In the genomic region with DNA sequence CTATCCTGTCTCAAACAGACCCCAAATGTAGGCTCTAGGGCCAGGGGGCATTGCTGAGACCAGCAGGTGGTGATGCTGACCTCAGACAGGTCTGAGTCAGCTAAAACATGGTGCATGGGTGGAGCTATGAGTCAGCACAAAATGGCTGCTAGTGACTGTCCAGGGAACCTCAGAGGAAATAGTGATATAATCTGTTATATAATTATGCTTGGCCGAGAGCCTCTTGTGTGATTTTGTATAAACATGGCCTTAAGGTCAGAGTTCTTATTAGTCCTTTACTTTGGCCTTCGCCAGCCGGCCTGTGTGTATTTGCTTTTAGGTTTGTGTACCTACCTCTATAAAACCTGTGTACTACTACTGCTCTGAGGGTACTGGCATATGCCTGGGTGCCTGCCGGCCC, we compare ENCODE assay signal across 11 mouse cellular contexts. TPM values are rescaled to one million over a fixed set of nuclear protein-coding genes. Genes with fewer than 3 reads are reported as not detected.
A peak's percentile ranks its signal among the peaks of the same experiment; 100 is the strongest.
DNase-seq lines count a peak whose midpoint lies in the region; ATAC-seq and TF ChIP-seq lines count a peak whose summit lies in the region.
"Had no signal": no experiment of that assay in that cellular context is flagged by ENCODE, and none has a peak within 500 bp of the region (broad histone marks: within the 10 kb centered on the region; RNA-seq: fewer than 3 reads in every experiment).

No protein-coding gene starts in this region.

- H3K36me3 ChIP-seq in kidney, adult 2 months (ENCODE audit: control insufficient read depth, insufficient read depth, low read length): no peaks in the 10 kb centered on the region
- H3K36me3 ChIP-seq in ES-E14 (ENCODE audit: control insufficient read depth, insufficient read depth, low read length, poor library complexity, severe bottlenecking): no peaks in the 10 kb centered on the region
- no peaks in the 10 kb centered on the region for H3K36me3 ChIP-seq in forebrain, embryonic 13.5 days (ENCODE audit: poor library complexity, severe bottlenecking)
- H3K36me3 ChIP-seq: embryonic facial prominence, embryonic 13.5 days; limb, embryonic 10.5 days had no signal

- TF ChIP-seq CTCF in kidney, adult 2 months (conservative IDR thresholded peaks at IDR 0.05; ENCODE audit: insufficient read depth, insufficient read length, low read depth, low read length): no peak

- in situ Hi-C loops in ES-E14 (cut with MboI; ENCODE audit: low sequenced_read_pairs in 2 of 2, unreplicated experiment in 2 of 2): no loop called here

- 16% methylated on average over 4 of the region's 4 CpGs for WGBS in kidney, adult 2 months
- 82% methylated on average over 4 of the region's 4 CpGs for WGBS in forebrain, embryonic 13.5 days

- H3K27me3 ChIP-seq in kidney, adult 2 months (replicated peaks; ENCODE audit: control insufficient read depth, insufficient read depth, low read length): no peaks in the 10 kb centered on the region
- H3K27me3 ChIP-seq in forebrain, embryonic 13.5 days: no peaks in the 10 kb centered on the region
- H3K27me3 ChIP-seq: embryonic facial prominence, embryonic 13.5 days had no signal

- no peak overlapping the region for H3K9ac ChIP-seq in ES-E14 (ENCODE audit: insufficient read depth, low read depth, low read length, poor library complexity, severe bottlenecking)
- H3K9ac ChIP-seq in forebrain, embryonic 13.5 days: no peak overlapping the region
- H3K9ac ChIP-seq: embryonic facial prominence, embryonic 13.5 days had no signal

- TF ChIP-seq POLR2A in kidney, adult 2 months (IDR thresholded peaks at IDR 0.05; ENCODE audit: low read depth, low read length): no peak

- peak; percentile 92 for ATAC-seq in erythroblast, adult 5-6 weeks (replicated peaks; ENCODE audit: low FRiP score, poor library complexity, severe bottlenecking)
- ATAC-seq in forebrain, embryonic 13.5 days: no peak

- no peak overlapping the region for H3K4me3 ChIP-seq in kidney, adult 2 months (ENCODE audit: insufficient read depth, low read depth, low read length)
- no peak overlapping the region for H3K4me3 ChIP-seq in ES-E14 (ENCODE audit: insufficient read depth in 1 of 2, low read depth in 1 of 2, low read length in 2 of 2, poor library complexity in 1 of 2, severe bottlenecking in 1 of 2)
- H3K4me3 ChIP-seq in forebrain, embryonic 13.5 days: no peak overlapping the region
- H3K4me3 ChIP-seq: embryonic facial prominence, embryonic 13.5 days; limb, embryonic 10.5 days had no signal

- H3K4me1 ChIP-seq in kidney, adult 2 months (ENCODE audit: control insufficient read depth, insufficient read depth, low read length): peaks cover 4% of the 10 kb centered on the region; the same call in 1 of the 2 replicates
- peaks cover 4 to 24% of the 10 kb centered on the region in 2 experiments for H3K4me1 ChIP-seq in ES-E14 (ENCODE audit: control insufficient read depth in 2 of 2, insufficient read depth in 2 of 2, low read length in 2 of 2, poor library complexity in 1 of 2)
- peaks cover 7% of the 10 kb centered on the region; the same call in 1 of the 2 replicates for H3K4me1 ChIP-seq in forebrain, embryonic 13.5 days

- no peak overlapping the region for H3K4me2 ChIP-seq in forebrain, embryonic 13.5 days
- H3K4me2 ChIP-seq: embryonic facial prominence, embryonic 13.5 days; midbrain, embryonic 11.5 days had no signal

- peak; percentile 53 for DNase-seq in kidney, adult 2 months
- no peak for DNase-seq in kidney, postnatal 10 days
- DNase-seq in ES-E14 (ENCODE audit: low read depth, low spot score): no peak
- peak; percentile 87 for DNase-seq in lung, postnatal 25 days (ENCODE audit: low spot score)
- no peak for DNase-seq in ovary, adult 18-20 months (ENCODE audit: low spot score)

- no peaks in the 10 kb centered on the region for H3K9me3 ChIP-seq in ES-E14 (ENCODE audit: control insufficient read depth, insufficient read depth, low read depth, low read length)
- no peaks in the 10 kb centered on the region for H3K9me3 ChIP-seq in forebrain, embryonic 13.5 days (replicated peaks)
- H3K9me3 ChIP-seq: embryonic facial prominence, embryonic 13.5 days; limb, embryonic 10.5 days had no signal

- H3K27ac ChIP-seq in kidney, adult 2 months (ENCODE audit: insufficient read depth, low read depth, low read length): peak overlapping the region; percentile 4; the same call in 1 of the 2 replicates
- H3K27ac ChIP-seq in ES-E14 (ENCODE audit: insufficient read depth, low read depth, low read length, poor library complexity, severe bottlenecking): no peak overlapping the region
- H3K27ac ChIP-seq in forebrain, embryonic 13.5 days: no peak overlapping the region
- H3K27ac ChIP-seq: embryonic facial prominence, embryonic 13.5 days; limb, embryonic 10.5 days had no signal

TF ChIP-seq in ES-E14, 5 proteins besides CTCF, POLR2A, EP300 and RAD21:
- TF ChIP-seq CHD2 (IDR thresholded peaks at IDR 0.05; ENCODE audit: low read depth, low read length) (no peak), HCFC1 (IDR thresholded peaks at IDR 0.05; ENCODE audit: borderline replicate concordance, insufficient read depth, low read length) (no peak), MAFK (IDR thresholded peaks at IDR 0.05; ENCODE audit: insufficient read depth, low read depth, low read length) (peak; percentile 97)

RNA-seq across cellular contexts. Expression of a gene that starts 5.2 kb away (rescaled TPM):
- 24.6 and 28.7 TPM in 2 replicates for polyA plus RNA-seq in kidney, adult 2 months (2012; rRNA removed)
- 59.2 and 80.9 TPM in 2 replicates for total RNA-seq in ES-E14 (2012; rRNA removed)
- 1.9 and 4.6 TPM in 2 replicates for total RNA-seq in erythroblast, adult 5-6 weeks (2015; ENCODE audit: low replicate concordance)
- total RNA-seq in erythroblast, adult 5-6 weeks (2017; ENCODE audit: low replicate concordance): 4.0 and 4.9 TPM in 2 replicates
- polyA plus RNA-seq in forebrain, embryonic 13.5 days (2015; fragmentation: Nextera tagmentation; extraction: Ambion mirVana): 24.9 and 29.6 TPM in 2 replicates

RNA-seq across cellular contexts. Expression of a gene that starts 13.0 kb away (rescaled TPM):
- polyA plus RNA-seq in kidney, adult 2 months (2012; rRNA removed): 1.2 and 1.3 TPM in 2 replicates
- total RNA-seq in ES-E14 (2012; rRNA removed): 9.7 and 13.2 TPM in 2 replicates
- total RNA-seq in erythroblast, adult 5-6 weeks (2015; ENCODE audit: low replicate concordance): not detected in 2 replicates
- total RNA-seq in erythroblast, adult 5-6 weeks (2017; ENCODE audit: low replicate concordance): not detected in 2 replicates
- 1.2 and 1.3 TPM in 2 replicates for polyA plus RNA-seq in forebrain, embryonic 13.5 days (2015; fragmentation: Nextera tagmentation; extraction: Ambion mirVana)

RNA-seq across cellular contexts. Expression of a gene that starts 48.1 kb away (rescaled TPM):
- polyA plus RNA-seq in kidney, adult 2 months (2012; rRNA removed): 113 and 170 TPM in 2 replicates
- 0.13 and 0.58 TPM in 2 replicates for total RNA-seq in ES-E14 (2012; rRNA removed)
- total RNA-seq in erythroblast, adult 5-6 weeks (2015; ENCODE audit: low replicate concordance): not detected in 2 replicates
- total RNA-seq in erythroblast, adult 5-6 weeks (2017; ENCODE audit: low replicate concordance): not detected in 2 replicates
- 0.63 and 2.1 TPM in 2 replicates for polyA plus RNA-seq in forebrain, embryonic 13.5 days (2015; fragmentation: Nextera tagmentation; extraction: Ambion mirVana)
- total RNA-seq: neutrophil, adult 5-6 weeks had no signal

Comparison
In these comparisons a context has a peak if more than half of its experiments do, and no peak if none do; other contexts are left out.
1. DNase-seq: peak in kidney, adult 2 months (single experiment) and lung, postnatal 25 days (single experiment); none in kidney, postnatal 10 days (single experiment), ES-E14 (single experiment) and ovary, adult 18-20 months (single experiment).
2. RNA of a gene that starts 5.2 kb away (total RNA-seq): 59.2 to 80.9 TPM in ES-E14; 1.9 to 4.9 TPM in erythroblast, adult 5-6 weeks; every median in the first group is over 10 times any median in the second.